Mouse (Mus musculus) liver, postnatal 0 days (tissue): ENCODE measurements around the gene Cdh23. TPM values are rescaled to one million over a fixed set of nuclear protein-coding genes. Genes with fewer than 3 reads are reported as not detected.

Experiments used
- ATAC-seq: fragments of 200-750 bp; cut with Nextera tagmentation; 2 replicates; pipeline ENCODE4 v1.8.0; 2017; ENCODE audit warnings: mild to moderate bottlenecking, moderate library complexity
- DNase-seq: peaks from one replicate; pipeline ENCODE4 v3.0.0-alpha.2; 2016
- H3K27ac ChIP-seq: fragments of 300-500 bp; sonication (generic); 2 replicates; pipeline ENCODE4 v1.5.1; 2014; ENCODE audit warnings: antibody characterized with exemption, moderate library complexity, mild to moderate bottlenecking, low read depth
- H3K27me3 ChIP-seq: fragments of 300-500 bp; sonication (generic); 2 replicates; pipeline ENCODE4 v1.6.1; 2014; ENCODE audit warnings: low read length, control low read depth, mixed read lengths; ENCODE audit not compliant: insufficient read depth
- H3K36me3 ChIP-seq: fragments of 300-500 bp; sonication (generic); replicated peaks from 2 replicates; pipeline ENCODE4 v1.6.1; 2014; ENCODE audit warnings: mild to moderate bottlenecking, control low read depth, low read length, moderate library complexity, mixed read lengths; ENCODE audit not compliant: insufficient read depth
- H3K4me1 ChIP-seq: fragments of 300-500 bp; sonication (generic); 2 replicates; pipeline ENCODE4 v1.6.1; 2014; ENCODE audit warnings: antibody characterized with exemption, mild to moderate bottlenecking, control low read depth; ENCODE audit not compliant: insufficient read depth
- H3K4me2 ChIP-seq: fragments of 300-500 bp; sonication (generic); 2 replicates; pipeline ENCODE4 v1.6.1; 2014; ENCODE audit warnings: low read depth, mild to moderate bottlenecking, low read length, moderate library complexity, mixed read lengths
- H3K4me3 ChIP-seq: fragments of 300-500 bp; sonication (generic); 2 replicates; pipeline ENCODE4 v1.5.1; 2014; ENCODE audit warnings: low read depth, low read length
- H3K9ac ChIP-seq: fragments of 300-500 bp; sonication (generic); replicated peaks from 2 replicates; pipeline ENCODE4 v1.6.1; 2014; ENCODE audit warnings: mild to moderate bottlenecking, moderate library complexity
- H3K9me3 ChIP-seq: fragments of 300-500 bp; sonication (generic); 2 replicates; pipeline ENCODE4 v1.6.1; 2016; ENCODE audit warnings: mild to moderate bottlenecking, control low read depth, low read length, mixed read lengths
- CTCF ChIP-seq: sonication (generic); IDR thresholded peaks from 2 replicates; pipeline ENCODE4 v1.5.1; 2016; ENCODE audit warnings: antibody characterized with exemption, low read depth
- EP300 ChIP-seq: IDR thresholded peaks from 2 replicates; pipeline ENCODE4 v1.6.1; 2016; ENCODE audit warnings: antibody characterized with exemption, low read depth, mild to moderate bottlenecking
- WGBS: fragments of 180-500 bp; shearing (Covaris S2); extraction: QIAGEN DNeasy Blood & Tissue Kit; methylation state at CpG from one replicate; pipeline ENCODE4 v1.1.7; 2014; ENCODE audit not compliant: insufficient replicate concordance; 5-methylcytosine and 5-hydroxymethylcytosine counted together
- polyA plus RNA-seq: library from polyadenylated mRNA; unstranded; fragments of >200 nt; fragmentation: Nextera tagmentation; extraction: Ambion mirVana; gene quantifications from 2 replicates; pipeline ENCODE4 v1.2.1, GENCODE M21; 2015

Gene Cdh23
- polyA plus RNA-seq, 1 experiment from 2014 or later = 0.28 TPM

- Histone ChIP-seq H3K36me3 (no peaks in the 10 kb centered on the region), H3K9ac (no peak overlapping the region), H3K4me3 (no peak overlapping the region), H3K4me1 (peaks cover 17% of the 10 kb centered on the region), H3K27me3 (no peaks in the 10 kb centered on the region), H3K9me3 (no peaks in the 10 kb centered on the region), H3K4me2 (no peak overlapping the region), H3K27ac (peak overlapping the region; percentile 80)
- no peak for TF ChIP-seq CTCF
- TF ChIP-seq EP300 = no peak
- no peak for ATAC-seq
- 92% methylated on average over 9 of the region's 9 CpGs for WGBS
- no peak for DNase-seq
Observed at GRCm38 (mm10) chr10:60391661-60392060, 304.6 kb downstream of the Cdh23 start.

GRCm38 (mm10) chr10:60390904-60391420, 305.3 kb downstream of the Cdh23 start:
- TF ChIP-seq CTCF = no peak
- Histone ChIP-seq H3K4me2 (no peak overlapping the region), H3K27ac (peak overlapping the region; percentile 80), H3K27me3 (no peaks in the 10 kb centered on the region), H3K9ac (no peak overlapping the region), H3K9me3 (no peaks in the 10 kb centered on the region), H3K4me3 (no peak overlapping the region), H3K4me1 (peaks cover 17% of the 10 kb centered on the region), H3K36me3 (no peaks in the 10 kb centered on the region)
- ATAC-seq (peak; percentile 35), DNase-seq (peak; percentile 26)
- WGBS = 61% methylated on average over 5 of the region's 5 CpGs

- peaks cover 17% of the 10 kb centered on the region for H3K4me1 ChIP-seq
Observed at GRCm38 (mm10) chr10:60390177-60390903, 305.9 kb downstream of the Cdh23 start.

GRCm38 (mm10) chr10:60389447-60389865, 306.8 kb downstream of the Cdh23 start:
- H3K27me3 ChIP-seq = no peaks in the 10 kb centered on the region
- TF ChIP-seq CTCF (no peak), EP300 (0 out of 2 replicates have a peak, but pooled peaks have one; percentile 25)
- ATAC-seq (peak; percentile 67), DNase-seq (peak; percentile 66)
- H3K9me3 ChIP-seq = no peaks in the 10 kb centered on the region
- no peaks in the 10 kb centered on the region for H3K36me3 ChIP-seq
- peaks cover 17% of the 10 kb centered on the region for H3K4me1 ChIP-seq
- H3K27ac ChIP-seq = peak overlapping the region; percentile 80
- H3K4me3 ChIP-seq = no peak overlapping the region
- H3K4me2 ChIP-seq = peak overlapping the region; percentile 50
- H3K9ac ChIP-seq = no peak overlapping the region
- WGBS = 10% methylated on average over 9 of the region's 9 CpGs

More at GRCm38 (mm10) chr10:60390177-60390903, 305.9 kb downstream of the Cdh23 start:
- TF ChIP-seq EP300 (no peak), CTCF (no peak)
- ATAC-seq = no peak
- WGBS = 45% methylated on average over 6 of the region's 6 CpGs
- no peaks in the 10 kb centered on the region for H3K9me3 ChIP-seq
- no peak for DNase-seq
- peak overlapping the region; percentile 80 for H3K27ac ChIP-seq
- no peaks in the 10 kb centered on the region for H3K36me3 ChIP-seq
- no peaks in the 10 kb centered on the region for H3K27me3 ChIP-seq
- H3K9ac ChIP-seq = no peak overlapping the region
- no peak overlapping the region for H3K4me3 ChIP-seq
- peak overlapping the region; percentile 13; the same call in 1 of the 2 replicates for H3K4me2 ChIP-seq

- DNase-seq (peak; percentile 32), ATAC-seq (peak; percentile 22; the same call in 1 of the 2 replicates)
- H3K36me3 ChIP-seq = no peaks in the 10 kb centered on the region
- H3K27me3 ChIP-seq = no peaks in the 10 kb centered on the region
- H3K27ac ChIP-seq = no peak overlapping the region; the same call in 1 of the 2 replicates
- no peaks in the 10 kb centered on the region for H3K9me3 ChIP-seq
- 50% methylated on average over 2 of the region's 2 CpGs for WGBS
- H3K4me3 ChIP-seq = no peak overlapping the region
- H3K9ac ChIP-seq = no peak overlapping the region
- TF ChIP-seq CTCF (no peak), EP300 (no peak)
- no peak overlapping the region for H3K4me2 ChIP-seq
- peaks cover 17% of the 10 kb centered on the region for H3K4me1 ChIP-seq
Observed at GRCm38 (mm10) chr10:60388332-60388731, 308.0 kb downstream of the Cdh23 start.

- Histone ChIP-seq H3K27ac (no peak overlapping the region), H3K27me3 (no peaks in the 10 kb centered on the region), H3K4me1 (peaks cover 10% of the 10 kb centered on the region; the same call in 1 of the 2 replicates), H3K4me3 (no peak overlapping the region), H3K9ac (no peak overlapping the region), H3K9me3 (no peaks in the 10 kb centered on the region), H3K4me2 (no peak overlapping the region), H3K36me3 (no peaks in the 10 kb centered on the region)
- ATAC-seq (no peak), DNase-seq (no peak)
- WGBS = 60% methylated on average over 10 of the region's 10 CpGs
- TF ChIP-seq EP300 (no peak), CTCF (no peak)
Observed at GRCm38 (mm10) chr10:60381142-60381925, 315.0 kb downstream of the Cdh23 start.
